Mouse (Mus musculus) forebrain, embryonic 11.5 days (tissue): Measurements from ENCODE around the gene Padi3. TPM values are rescaled to one million over a fixed set of nuclear protein-coding genes. Genes with fewer than 3 reads are reported as not detected.

Experiments used
- ATAC-seq: fragments of 200-750 bp; cut with Nextera tagmentation; replicated peaks from 2 replicates; pipeline ENCODE4 v1.8.0; 2017; ENCODE audit warnings: moderate TSS enrichment; ENCODE audit not compliant: low FRiP score
- DNase-seq: peaks from one replicate; pipeline ENCODE4 v3.0.0-alpha.2; 2017; ENCODE audit warnings: low spot score
- H3K27ac ChIP-seq: fragments of 300-500 bp; sonication (generic); 2 replicates; pipeline ENCODE4 v1.5.1; 2014; ENCODE audit warnings: low read depth, low read length
- H3K27me3 ChIP-seq: fragments of 300-500 bp; sonication (generic); 2 replicates; pipeline ENCODE4 v1.6.1; 2014; ENCODE audit warnings: mild to moderate bottlenecking, low read length, mixed read lengths; ENCODE audit not compliant: control insufficient read depth, insufficient read depth
- H3K36me3 ChIP-seq: fragments of 300-500 bp; sonication (generic); 2 replicates; pipeline ENCODE4 v1.6.1; 2014; ENCODE audit warnings: mild to moderate bottlenecking, low read length, moderate library complexity, mixed read lengths; ENCODE audit not compliant: control insufficient read depth, insufficient read depth
- H3K4me1 ChIP-seq: fragments of 300-500 bp; sonication (generic); replicated peaks from 2 replicates; pipeline ENCODE4 v1.6.1; 2014; ENCODE audit warnings: low read length, mixed read lengths; ENCODE audit not compliant: control insufficient read depth, insufficient read depth
- H3K4me2 ChIP-seq: fragments of 300-500 bp; sonication (generic); 2 replicates; pipeline ENCODE4 v1.6.1; 2014; ENCODE audit warnings: low read depth, mild to moderate bottlenecking, low read length, moderate library complexity, mixed read lengths; ENCODE audit not compliant: severe bottlenecking
- H3K4me3 ChIP-seq: fragments of 300-500 bp; sonication (generic); 2 replicates; pipeline ENCODE4 v1.5.1; 2014; ENCODE audit warnings: low read depth, low read length
- H3K9ac ChIP-seq: fragments of 300-500 bp; sonication (generic); 2 replicates; pipeline ENCODE4 v1.6.1; 2014; ENCODE audit warnings: low read length
- H3K9me3 ChIP-seq: fragments of 300-500 bp; sonication (generic); 2 replicates; pipeline ENCODE4 v1.6.1; 2016; ENCODE audit warnings: low read length, mixed read lengths; ENCODE audit not compliant: control insufficient read depth
- WGBS: fragments of 180-500 bp; shearing (Covaris S2); extraction: QIAGEN DNeasy Blood & Tissue Kit; methylation state at CpG from one replicate; pipeline ENCODE4 v1.1.7; 2014; 5-methylcytosine and 5-hydroxymethylcytosine counted together
- polyA plus RNA-seq: library from polyadenylated mRNA; unstranded; fragments of >200 nt; fragmentation: Nextera tagmentation; extraction: Ambion mirVana; gene quantifications from 2 replicates; pipeline ENCODE4 v1.2.1, GENCODE M21; 2014

The Padi3 gene
- polyA plus RNA-seq, 1 experiment from 2014 or later = not detected

- Histone ChIP-seq H3K4me2 (peak overlapping the region; percentile 63), H3K4me1 (0 out of 2 replicates have a peak, but pooled peaks cover 8% of the 10 kb centered on the region), H3K27me3 (no peaks in the 10 kb centered on the region), H3K9ac (peak overlapping the region; percentile 43; the same call in 1 of the 2 replicates), H3K36me3 (no peaks in the 10 kb centered on the region), H3K4me3 (peak overlapping the region; percentile 28), H3K9me3 (no peaks in the 10 kb centered on the region), H3K27ac (no peak overlapping the region)
- ATAC-seq (no peak), DNase-seq (no peak)
- WGBS = 22% methylated on average over 13 of the region's 13 CpGs
Observed at GRCm38 (mm10) chr4:140813358-140814185, 3.1 kb upstream of the Padi3 start.

- no peak overlapping the region for H3K27ac ChIP-seq
- WGBS = 44% methylated on average over 14 of the region's 14 CpGs
- no peaks in the 10 kb centered on the region for H3K9me3 ChIP-seq
- ATAC-seq (no peak), DNase-seq (no peak)
- no peaks in the 10 kb centered on the region for H3K27me3 ChIP-seq
- no peak overlapping the region for H3K9ac ChIP-seq
- H3K4me2 ChIP-seq = no peak overlapping the region
- H3K4me3 ChIP-seq = no peak overlapping the region
- H3K36me3 ChIP-seq = no peaks in the 10 kb centered on the region
- 0 out of 2 replicates have a peak, but pooled peaks cover 8% of the 10 kb centered on the region for H3K4me1 ChIP-seq
Observed at GRCm38 (mm10) chr4:140812609-140813008, 2.2 kb upstream of the Padi3 start.

GRCm38 (mm10) chr4:140812191-140812590 is 1.7 kb upstream of the Padi3 start:
- no peaks in the 10 kb centered on the region for H3K27me3 ChIP-seq
- DNase-seq (no peak), ATAC-seq (no peak)
- H3K4me1 ChIP-seq = 0 out of 2 replicates have a peak, but pooled peaks cover 8% of the 10 kb centered on the region
- H3K36me3 ChIP-seq = no peaks in the 10 kb centered on the region
- no peak overlapping the region for H3K4me2 ChIP-seq
- WGBS = 77% methylated on average over 8 of the region's 8 CpGs
- no peak overlapping the region for H3K4me3 ChIP-seq
- no peak overlapping the region for H3K9ac ChIP-seq
- H3K9me3 ChIP-seq = no peaks in the 10 kb centered on the region
- no peak overlapping the region for H3K27ac ChIP-seq

- no peak for DNase-seq
- no peaks in the 10 kb centered on the region for H3K27me3 ChIP-seq
- no peak overlapping the region for H3K4me3 ChIP-seq
- no peak overlapping the region for H3K27ac ChIP-seq
- no peaks in the 10 kb centered on the region for H3K9me3 ChIP-seq
- ATAC-seq = no peak
- H3K4me2 ChIP-seq = no peak overlapping the region
- 86% methylated on average over 8 of the region's 8 CpGs for WGBS
- H3K36me3 ChIP-seq = no peaks in the 10 kb centered on the region
- H3K9ac ChIP-seq = no peak overlapping the region
- 0 out of 2 replicates have a peak, but pooled peaks cover 5% of the 10 kb centered on the region for H3K4me1 ChIP-seq
Observed at GRCm38 (mm10) chr4:140809118-140809517, 1.3 kb downstream of the Padi3 start.

- DNase-seq = no peak
- Histone ChIP-seq H3K4me3 (no peak overlapping the region), H3K4me2 (no peak overlapping the region), H3K9ac (no peak overlapping the region), H3K4me1 (no peaks in the 10 kb centered on the region), H3K27ac (no peak overlapping the region), H3K9me3 (no peaks in the 10 kb centered on the region), H3K36me3 (no peaks in the 10 kb centered on the region), H3K27me3 (no peaks in the 10 kb centered on the region)
- 90% methylated on average over 9 of the region's 9 CpGs for WGBS
- ATAC-seq = no peak
Observed at GRCm38 (mm10) chr4:140804601-140805000, 5.8 kb downstream of the Padi3 start.

- H3K36me3 ChIP-seq = no peaks in the 10 kb centered on the region
- H3K4me2 ChIP-seq = no peak overlapping the region
- DNase-seq = no peak
- H3K27me3 ChIP-seq = no peaks in the 10 kb centered on the region
- no peaks in the 10 kb centered on the region for H3K4me1 ChIP-seq
- no peak for ATAC-seq
- no peak overlapping the region for H3K4me3 ChIP-seq
- no peak overlapping the region for H3K9ac ChIP-seq
- no peak overlapping the region for H3K27ac ChIP-seq
- WGBS = 77% methylated on average over 3 of the region's 3 CpGs
- H3K9me3 ChIP-seq = no peaks in the 10 kb centered on the region
Observed at GRCm38 (mm10) chr4:140801364-140801763, 9.1 kb downstream of the Padi3 start.

GRCm38 (mm10) chr4:140796786-140797185 is 13.7 kb downstream of the Padi3 start:
- no peak for DNase-seq
- no peak overlapping the region for H3K4me3 ChIP-seq
- no peaks in the 10 kb centered on the region for H3K27me3 ChIP-seq
- H3K27ac ChIP-seq = no peak overlapping the region
- H3K4me2 ChIP-seq = no peak overlapping the region
- no peak for ATAC-seq
- WGBS = 88% methylated on average over 3 of the region's 3 CpGs
- H3K9me3 ChIP-seq = no peaks in the 10 kb centered on the region
- H3K4me1 ChIP-seq = no peaks in the 10 kb centered on the region
- H3K9ac ChIP-seq = no peak overlapping the region
- H3K36me3 ChIP-seq = no peaks in the 10 kb centered on the region

- no peak overlapping the region for H3K4me2 ChIP-seq
- DNase-seq = no peak
- H3K4me3 ChIP-seq = no peak overlapping the region
- no peaks in the 10 kb centered on the region for H3K27me3 ChIP-seq
- no peak overlapping the region for H3K27ac ChIP-seq
- no peaks in the 10 kb centered on the region for H3K36me3 ChIP-seq
- 94% methylated on average over 9 of the region's 9 CpGs for WGBS
- H3K9me3 ChIP-seq = no peaks in the 10 kb centered on the region
- no peaks in the 10 kb centered on the region for H3K4me1 ChIP-seq
- ATAC-seq = no peak
- H3K9ac ChIP-seq = no peak overlapping the region
Observed at GRCm38 (mm10) chr4:140794678-140795077, 15.8 kb downstream of the Padi3 start.

GRCm38 (mm10) chr4:140793795-140794194 is 16.7 kb downstream of the Padi3 start:
- no peaks in the 10 kb centered on the region for H3K36me3 ChIP-seq
- no peaks in the 10 kb centered on the region for H3K27me3 ChIP-seq
- no peak overlapping the region for H3K4me3 ChIP-seq
- ATAC-seq (no peak), DNase-seq (no peak)
- H3K4me2 ChIP-seq = no peak overlapping the region
- no peaks in the 10 kb centered on the region for H3K9me3 ChIP-seq
- 54% methylated on average over 9 of the region's 9 CpGs for WGBS
- no peak overlapping the region for H3K27ac ChIP-seq
- H3K4me1 ChIP-seq = no peaks in the 10 kb centered on the region
- no peak overlapping the region for H3K9ac ChIP-seq
